Mouse (Mus musculus): ENCODE data around the gene P2rx6. TPM values are rescaled to one million over a fixed set of nuclear protein-coding genes. Genes with fewer than 3 reads are reported as not detected.

Gene P2rx6
- polyA plus RNA-seq, 1 experiment from 2014 or later, result 1.2 TPM

- H3K4me3 ChIP-seq, result no peak overlapping the region
- H3K27ac ChIP-seq, result no peak overlapping the region
- H3K36me3 ChIP-seq, result no peaks in the 10 kb centered on the region
- H3K4me2 ChIP-seq, result no peak overlapping the region
- no peak for ATAC-seq (ENCODE audit: borderline replicate concordance, extremely low read depth, low FRiP score, low TSS enrichment)
- H3K4me1 ChIP-seq, result peaks cover 29% of the 10 kb centered on the region
- 35% methylated on average over 2 of the region's 2 CpGs for WGBS
- no peak overlapping the region for H3K9ac ChIP-seq
- H3K27me3 ChIP-seq, result no peaks in the 10 kb centered on the region; the same call in 1 of the 2 replicates
- no peaks in the 10 kb centered on the region for H3K9me3 ChIP-seq
Observed at GRCm38 (mm10) chr16:17564221-17564620, 2.5 kb downstream of the P2rx6 start.

- H3K27ac ChIP-seq, result no peak overlapping the region
- no peak overlapping the region for H3K9ac ChIP-seq
- H3K4me1 ChIP-seq, result peaks cover 23% of the 10 kb centered on the region
- H3K27me3 ChIP-seq, result no peaks in the 10 kb centered on the region
- WGBS, result 50% methylated on average over 3 of the region's 3 CpGs
- H3K36me3 ChIP-seq, result no peaks in the 10 kb centered on the region
- ATAC-seq (ENCODE audit: borderline replicate concordance, extremely low read depth, low FRiP score, low TSS enrichment), result no peak
- H3K9me3 ChIP-seq, result no peaks in the 10 kb centered on the region
- no peak overlapping the region for H3K4me3 ChIP-seq
- H3K4me2 ChIP-seq, result no peak overlapping the region
Observed at GRCm38 (mm10) chr16:17564771-17565170, 3.1 kb downstream of the P2rx6 start.

DNA sequence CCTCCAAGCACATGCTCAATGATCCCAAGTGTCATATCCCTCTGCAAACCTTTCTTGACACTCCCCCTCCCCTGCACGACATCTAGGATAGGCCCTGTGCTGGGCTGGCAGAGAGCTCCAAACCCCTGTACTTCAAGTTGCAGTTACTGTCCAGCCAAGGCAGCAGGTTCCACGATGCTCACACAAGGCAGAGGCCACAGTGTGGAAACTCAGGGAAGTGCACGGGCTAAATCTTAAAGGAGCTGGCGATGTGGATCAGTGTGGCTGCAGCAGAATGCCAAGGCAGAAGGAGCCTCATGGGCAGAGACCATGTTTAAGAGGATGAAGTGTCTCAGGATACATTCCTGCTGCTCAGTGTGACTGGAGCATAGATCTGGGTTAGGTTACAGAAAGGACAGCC is 4.5 kb downstream of the P2rx6 start:
- Histone ChIP-seq H3K27me3 (no peaks in the 10 kb centered on the region), H3K4me3 (no peak overlapping the region), H3K27ac (no peak overlapping the region), H3K36me3 (no peaks in the 10 kb centered on the region), H3K9me3 (no peaks in the 10 kb centered on the region), H3K4me2 (no peak overlapping the region), H3K9ac (no peak overlapping the region), H3K4me1 (peaks cover 14% of the 10 kb centered on the region)
- WGBS, result 17% methylated on average over 4 of the region's 4 CpGs
- ATAC-seq (ENCODE audit: borderline replicate concordance, extremely low read depth, low FRiP score, low TSS enrichment), result no peak

DNA sequence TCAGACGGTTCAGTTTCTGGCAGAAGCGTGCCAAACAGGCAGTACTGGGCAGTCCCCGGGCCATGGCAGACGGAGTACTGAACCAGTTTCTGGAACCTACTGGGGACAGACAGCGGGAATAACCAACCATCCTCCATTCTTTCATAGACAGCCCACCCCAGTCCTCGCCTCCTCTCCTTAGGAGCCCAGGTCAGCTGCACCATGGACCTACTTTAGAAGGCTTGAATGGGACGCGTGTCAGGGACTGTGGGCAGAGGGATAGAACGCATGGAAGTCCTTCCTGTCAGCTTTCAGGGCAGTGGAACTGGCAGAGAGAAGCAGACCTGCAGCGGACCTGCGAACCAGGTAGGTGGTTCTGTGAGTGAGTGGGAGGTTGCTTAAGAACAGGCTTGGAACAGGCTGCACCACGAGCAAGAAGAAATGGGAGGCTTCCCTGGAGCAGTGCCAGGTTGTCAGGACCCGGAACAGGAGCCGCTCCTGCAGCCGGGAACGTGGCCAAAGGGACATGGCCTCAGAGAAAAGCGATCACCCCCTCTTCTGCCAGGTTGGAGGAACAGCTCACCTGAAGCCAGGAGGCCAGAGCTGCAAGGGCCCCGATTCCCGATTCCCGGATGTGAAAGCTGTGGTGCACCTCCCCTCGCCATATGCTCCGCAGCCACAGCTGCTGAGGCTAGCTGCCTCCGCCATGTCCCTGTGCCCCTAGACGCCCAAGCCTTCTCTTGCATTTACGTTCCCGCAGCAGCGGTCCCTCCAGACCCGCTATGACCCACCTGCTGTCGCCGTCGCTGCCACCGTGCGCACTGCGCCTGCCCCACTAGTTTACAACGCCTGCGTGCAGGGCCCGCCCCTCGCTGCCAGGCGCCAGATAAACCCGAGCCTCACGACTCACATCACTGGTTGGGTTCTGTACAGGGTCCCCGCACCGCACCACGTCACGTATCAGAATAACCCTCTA is 14.5 kb downstream of the P2rx6 start:
- Histone ChIP-seq H3K4me3 (peak overlapping the region; percentile 53), H3K9ac (peak overlapping the region; percentile 50), H3K4me2 (peak overlapping the region; percentile 93), H3K9me3 (no peaks in the 10 kb centered on the region), H3K27ac (0 out of 2 replicates have a peak overlapping the region, but pooled peaks have one; percentile 31), H3K27me3 (peaks cover 29% of the 10 kb centered on the region), H3K36me3 (no peaks in the 10 kb centered on the region), H3K4me1 (peaks cover 14% of the 10 kb centered on the region; the same call in 1 of the 2 replicates)
- WGBS, result 10% methylated on average over 45 of the region's 45 CpGs
- ATAC-seq (ENCODE audit: borderline replicate concordance, extremely low read depth, low FRiP score, low TSS enrichment), result peak; percentile 46

GRCm38 (mm10) chr16:17576825-17577215 is 15.1 kb downstream of the P2rx6 start:
- 0 out of 2 replicates have a peak, but pooled peaks have one; percentile 3 for ATAC-seq (ENCODE audit: borderline replicate concordance, extremely low read depth, low FRiP score, low TSS enrichment)

DNA sequence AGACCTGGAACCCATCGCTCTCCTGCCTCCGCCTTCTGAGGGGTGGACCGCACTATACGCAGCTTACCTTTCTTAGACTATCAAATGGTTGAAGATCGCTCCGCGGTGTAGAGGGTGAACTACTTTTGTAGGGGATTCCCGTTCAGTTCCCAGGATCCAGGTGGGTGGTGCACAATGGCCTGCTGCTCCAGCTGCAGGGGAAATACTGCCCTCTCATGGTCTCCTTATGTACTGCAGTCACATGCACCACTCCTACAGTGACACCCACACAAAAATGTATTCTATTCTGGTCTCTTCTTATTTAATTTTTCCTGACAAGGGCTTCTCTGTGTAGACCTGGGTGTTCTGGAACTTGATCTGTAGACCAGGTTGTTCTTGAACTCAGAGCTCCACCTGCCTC is 21.4 kb downstream of the P2rx6 start, which contains the start of gene Slc7a4:
Gene Slc7a4 (minus strand): TSS at position 151 of the 400 bp plus-strand sequence.
- no peak for ATAC-seq (ENCODE audit: borderline replicate concordance, extremely low read depth, low FRiP score, low TSS enrichment)
- Histone ChIP-seq H3K4me1 (no peaks in the 10 kb centered on the region), H3K4me2 (no peak within 1 kb of the TSS), H3K36me3 (no peaks in the 10 kb centered on the region), H3K27ac (no peak within 1 kb of the TSS), H3K9me3 (no peaks in the 10 kb centered on the region), H3K9ac (no peak within 1 kb of the TSS), H3K27me3 (no peaks in the 10 kb centered on the region), H3K4me3 (no peak within 1 kb of the TSS)
- WGBS, result 17% methylated on average over 8 of the region's 8 CpGs

More at GRCm38 (mm10) chr16:17576825-17577215, 15.1 kb downstream of the P2rx6 start:
- Histone ChIP-seq H3K36me3 (no peaks in the 10 kb centered on the region), H3K4me2 (peak overlapping the region; percentile 93), H3K9me3 (no peaks in the 10 kb centered on the region), H3K27ac (no peak overlapping the region), H3K9ac (peak overlapping the region; percentile 50), H3K4me3 (peak overlapping the region; percentile 53), H3K27me3 (peaks cover 29% of the 10 kb centered on the region), H3K4me1 (peaks cover 14% of the 10 kb centered on the region; the same call in 1 of the 2 replicates)
- 12% methylated on average over 8 of the region's 8 CpGs for WGBS

GRCm38 (mm10) chr16:17584555-17584954 is 22.9 kb downstream of the P2rx6 start:
- H3K4me1 ChIP-seq, result no peaks in the 10 kb centered on the region
- no peak overlapping the region for H3K4me3 ChIP-seq
- ATAC-seq (ENCODE audit: borderline replicate concordance, extremely low read depth, low FRiP score, low TSS enrichment), result no peak
- no peaks in the 10 kb centered on the region for H3K9me3 ChIP-seq
- no peak overlapping the region for H3K27ac ChIP-seq
- H3K36me3 ChIP-seq, result no peaks in the 10 kb centered on the region
- no peak overlapping the region for H3K4me2 ChIP-seq
- H3K27me3 ChIP-seq, result no peaks in the 10 kb centered on the region
- no peak overlapping the region for H3K9ac ChIP-seq
- 91% methylated on average over 7 of the region's 7 CpGs for WGBS

GRCm38 (mm10) chr16:17590731-17591130 is 29.0 kb downstream of the P2rx6 start:
- H3K36me3 ChIP-seq, result no peaks in the 10 kb centered on the region
- H3K4me1 ChIP-seq, result no peaks in the 10 kb centered on the region
- no peak overlapping the region for H3K27ac ChIP-seq
- WGBS, result 8% methylated on average over 2 of the region's 2 CpGs
- H3K9me3 ChIP-seq, result no peaks in the 10 kb centered on the region
- ATAC-seq (ENCODE audit: borderline replicate concordance, extremely low read depth, low FRiP score, low TSS enrichment), result no peak
- H3K9ac ChIP-seq, result no peak overlapping the region
- no peak overlapping the region for H3K4me3 ChIP-seq
- H3K4me2 ChIP-seq, result no peak overlapping the region
- no peaks in the 10 kb centered on the region for H3K27me3 ChIP-seq

DNA sequence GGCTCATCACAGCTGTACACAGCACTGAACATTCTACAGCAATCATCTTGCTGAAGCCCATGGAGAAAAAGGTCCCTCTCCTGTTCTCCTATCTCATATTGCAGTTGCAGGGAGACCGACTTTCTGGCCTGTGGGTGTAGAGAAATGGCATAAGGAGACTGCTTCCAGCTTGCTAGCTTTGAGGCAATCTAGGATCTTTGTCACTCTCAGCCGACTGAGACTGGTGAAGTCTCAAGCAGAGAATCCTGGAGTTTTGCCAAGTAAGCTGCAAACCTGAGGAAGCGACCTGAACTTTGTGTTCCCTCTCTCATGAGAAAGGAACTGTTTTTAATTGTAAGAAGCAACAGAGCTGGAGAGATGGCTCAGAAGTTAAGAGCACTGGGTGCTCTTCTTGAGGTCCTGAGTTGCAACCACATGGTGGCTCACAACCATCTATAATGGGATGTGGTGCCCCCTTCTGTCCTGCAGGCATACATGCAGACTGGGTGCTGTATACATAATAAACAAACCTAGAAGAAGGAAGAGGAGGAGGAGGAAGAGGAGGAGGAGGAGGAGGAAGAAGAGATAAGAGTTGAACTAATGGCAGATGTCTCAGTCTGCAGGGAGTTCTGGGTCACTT is 39.4 kb downstream of the P2rx6 start:
- H3K27me3 ChIP-seq, result no peaks in the 10 kb centered on the region
- 37% methylated on average over 3 of the region's 3 CpGs for WGBS
- H3K9me3 ChIP-seq, result no peaks in the 10 kb centered on the region
- no peak overlapping the region for H3K9ac ChIP-seq
- H3K4me2 ChIP-seq, result no peak overlapping the region
- no peak overlapping the region for H3K4me3 ChIP-seq
- no peak overlapping the region for H3K27ac ChIP-seq
- H3K36me3 ChIP-seq, result no peaks in the 10 kb centered on the region
- no peak for ATAC-seq (ENCODE audit: borderline replicate concordance, extremely low read depth, low FRiP score, low TSS enrichment)
- no peaks in the 10 kb centered on the region for H3K4me1 ChIP-seq

DNA sequence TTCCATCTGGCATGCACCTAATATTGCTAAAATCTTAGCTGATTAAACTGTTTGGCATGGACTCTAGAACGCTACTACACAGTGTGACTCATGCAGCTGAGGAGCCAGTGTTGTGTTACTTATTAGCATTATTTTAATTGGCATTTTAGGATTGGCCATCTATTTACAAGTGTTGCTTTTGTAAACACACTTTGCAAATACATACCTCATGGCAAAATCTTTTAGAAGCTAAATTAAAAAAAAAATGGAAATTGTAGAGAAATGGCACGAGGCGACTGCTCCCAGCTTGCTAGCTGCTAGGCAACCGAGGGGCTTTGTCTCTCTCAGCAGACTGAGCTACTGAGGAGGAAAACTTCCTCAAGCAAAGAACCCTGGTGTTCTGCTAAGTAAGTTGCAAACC is 43.3 kb downstream of the P2rx6 start:
- H3K4me3 ChIP-seq, result no peak overlapping the region
- H3K27me3 ChIP-seq, result no peaks in the 10 kb centered on the region
- no peaks in the 10 kb centered on the region for H3K9me3 ChIP-seq
- 63% methylated on average over 4 of the region's 4 CpGs for WGBS
- no peak overlapping the region for H3K9ac ChIP-seq
- H3K36me3 ChIP-seq, result no peaks in the 10 kb centered on the region
- H3K27ac ChIP-seq, result no peak overlapping the region
- no peak overlapping the region for H3K4me2 ChIP-seq
- H3K4me1 ChIP-seq, result no peaks in the 10 kb centered on the region
- no peak for ATAC-seq (ENCODE audit: borderline replicate concordance, extremely low read depth, low FRiP score, low TSS enrichment)

GRCm38 (mm10) chr16:17605684-17606083 is 44.0 kb downstream of the P2rx6 start:
- H3K4me1 ChIP-seq, result no peaks in the 10 kb centered on the region
- H3K27me3 ChIP-seq, result no peaks in the 10 kb centered on the region
- H3K4me3 ChIP-seq, result no peak overlapping the region
- H3K9ac ChIP-seq, result no peak overlapping the region
- H3K4me2 ChIP-seq, result no peak overlapping the region
- no peak overlapping the region for H3K27ac ChIP-seq
- no peak for ATAC-seq (ENCODE audit: borderline replicate concordance, extremely low read depth, low FRiP score, low TSS enrichment)
- WGBS, result 74% methylated on average over 5 of the region's 5 CpGs
- no peaks in the 10 kb centered on the region for H3K9me3 ChIP-seq
- no peaks in the 10 kb centered on the region for H3K36me3 ChIP-seq

DNA sequence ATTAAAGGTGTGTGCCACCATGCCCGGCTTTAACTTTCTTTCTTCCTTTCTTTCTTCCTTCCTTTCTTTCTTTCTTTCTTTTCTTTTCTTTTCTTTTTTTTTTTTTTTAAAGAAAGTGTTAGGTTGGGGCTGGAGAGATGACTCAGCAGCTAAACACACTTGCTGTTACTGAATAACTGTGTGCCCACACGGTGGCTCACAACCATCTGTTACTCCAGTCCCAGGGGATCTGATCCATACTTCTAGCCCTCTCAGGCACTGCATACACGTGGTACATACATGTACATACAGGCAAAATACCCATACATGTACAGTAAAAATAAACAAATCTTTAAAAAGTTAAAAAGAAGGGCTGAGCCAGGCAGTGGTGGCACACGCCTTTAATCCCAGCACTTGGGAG is 49.7 kb downstream of the P2rx6 start:
- H3K9ac ChIP-seq, result no peak overlapping the region
- no peak overlapping the region for H3K27ac ChIP-seq
- no peak overlapping the region for H3K4me2 ChIP-seq
- H3K4me1 ChIP-seq, result no peaks in the 10 kb centered on the region
- 58% methylated on average over 4 of the region's 4 CpGs for WGBS
- no peaks in the 10 kb centered on the region for H3K27me3 ChIP-seq
- H3K4me3 ChIP-seq, result no peak overlapping the region
- H3K36me3 ChIP-seq, result no peaks in the 10 kb centered on the region
- H3K9me3 ChIP-seq, result no peaks in the 10 kb centered on the region
- ATAC-seq (ENCODE audit: borderline replicate concordance, extremely low read depth, low FRiP score, low TSS enrichment), result no peak

Data from lung, embryonic 15.5 days (tissue).